Mouse (Mus musculus) cerebellum, postnatal 4 days (tissue): ENCODE data around the gene Pde4dip.

Experiments
- DNase-seq, 2 experiments: peaks; one replicate each; pipeline ENCODE4 v3.0.0; 2022; ENCODE audit warnings: low spot score in 2 of 2, mixed read lengths in 1 of 2

Gene Pde4dip

GRCm38 (mm10) chr3:97801178-97801699 is 87.3 kb downstream of the Pde4dip start:
- no peak for DNase-seq

GRCm38 (mm10) chr3:97800657-97801056 is 87.8 kb downstream of the Pde4dip start:
- DNase-seq, result no peak

- DNase-seq, result no peak
Observed at GRCm38 (mm10) chr3:97800004-97800403, 88.5 kb downstream of the Pde4dip start.

GRCm38 (mm10) chr3:97799267-97799666 is 89.2 kb downstream of the Pde4dip start:
- no peak for DNase-seq

GRCm38 (mm10) chr3:97797371-97797770 is 91.1 kb downstream of the Pde4dip start:
- no peak for DNase-seq

- DNase-seq, result no peak
Observed at GRCm38 (mm10) chr3:97793995-97794394, 94.5 kb downstream of the Pde4dip start.

- no peak for DNase-seq
Observed at GRCm38 (mm10) chr3:97790150-97790549, 98.4 kb downstream of the Pde4dip start.

- no peak for DNase-seq
Observed at GRCm38 (mm10) chr3:97789317-97789716, 99.2 kb downstream of the Pde4dip start.

- DNase-seq, result no peak
Observed at GRCm38 (mm10) chr3:97776195-97776594, 112.3 kb downstream of the Pde4dip start.

- no peak for DNase-seq
Observed at GRCm38 (mm10) chr3:97775742-97776141, 112.8 kb downstream of the Pde4dip start.

GRCm38 (mm10) chr3:97774861-97775260 is 113.6 kb downstream of the Pde4dip start:
- no peak for DNase-seq

GRCm38 (mm10) chr3:97767771-97768762 is 120.4 kb downstream of the Pde4dip start:
- peak; percentile 73 to 89 for DNase-seq

GRCm38 (mm10) chr3:97767041-97767770 is 121.3 kb downstream of the Pde4dip start:
- peak in 1 of 2 experiments; percentile 15 for DNase-seq

- DNase-seq, result no peak
Observed at GRCm38 (mm10) chr3:97766459-97766858, 122.0 kb downstream of the Pde4dip start.

GRCm38 (mm10) chr3:97764152-97764551 is 124.4 kb downstream of the Pde4dip start:
- no peak for DNase-seq

- DNase-seq, result no peak
Observed at GRCm38 (mm10) chr3:97761951-97762350, 126.6 kb downstream of the Pde4dip start.

GRCm38 (mm10) chr3:97761168-97761567 is 127.3 kb downstream of the Pde4dip start:
- DNase-seq, result no peak

GRCm38 (mm10) chr3:97759846-97760245 is 128.7 kb downstream of the Pde4dip start:
- no peak for DNase-seq

- no peak for DNase-seq
Observed at GRCm38 (mm10) chr3:97757501-97757900, 131.0 kb downstream of the Pde4dip start.

GRCm38 (mm10) chr3:97756283-97757074 is 132.0 kb downstream of the Pde4dip start:
- no peak for DNase-seq

GRCm38 (mm10) chr3:97755411-97755810 is 133.1 kb downstream of the Pde4dip start:
- DNase-seq, result no peak
